Mouse (Mus musculus) lung, postnatal 0 days (tissue): Measurements from ENCODE around the gene Ints6. TPM values are rescaled to one million over a fixed set of nuclear protein-coding genes. Genes with fewer than 3 reads are reported as not detected.

Experiments used
- ATAC-seq: fragments of 200-750 bp; cut with Nextera tagmentation; 2 replicates; pipeline ENCODE4 v1.8.0; 2017; ENCODE audit warnings: moderate library complexity
- DNase-seq: peaks from one replicate; pipeline ENCODE4 v3.0.0-alpha.2; 2016; ENCODE audit warnings: low spot score
- H3K27ac ChIP-seq: fragments of 300-500 bp; sonication (generic); 2 replicates; pipeline ENCODE4 v1.5.1; 2014; ENCODE audit warnings: antibody characterized with exemption, mild to moderate bottlenecking, low read length, mixed read lengths
- H3K27me3 ChIP-seq: fragments of 300-500 bp; sonication (generic); replicated peaks from 2 replicates; pipeline ENCODE4 v1.6.1; 2014; ENCODE audit warnings: low read length, mixed read lengths; ENCODE audit not compliant: insufficient read depth
- H3K36me3 ChIP-seq: fragments of 300-500 bp; sonication (generic); 2 replicates; pipeline ENCODE4 v1.6.1; 2014; ENCODE audit warnings: low read length, mixed read lengths; ENCODE audit not compliant: insufficient read depth
- H3K4me1 ChIP-seq: fragments of 300-500 bp; sonication (generic); 2 replicates; pipeline ENCODE4 v1.6.1; 2014; ENCODE audit warnings: antibody characterized with exemption, low read depth, low read length, mixed read lengths; ENCODE audit not compliant: insufficient read depth
- H3K4me2 ChIP-seq: fragments of 300-500 bp; sonication (generic); replicated peaks from 2 replicates; pipeline ENCODE4 v1.6.1; 2014; ENCODE audit warnings: low read depth, mild to moderate bottlenecking, low read length, moderate library complexity, mixed read lengths
- H3K4me3 ChIP-seq: fragments of 300-500 bp; sonication (generic); 2 replicates; pipeline ENCODE4 v1.5.1; 2014; ENCODE audit warnings: low read depth, low read length
- H3K9ac ChIP-seq: fragments of 300-500 bp; sonication (generic); replicated peaks from 2 replicates; pipeline ENCODE4 v1.6.1; 2014; ENCODE audit warnings: low read depth, mild to moderate bottlenecking
- H3K9me3 ChIP-seq: fragments of 300-500 bp; sonication (generic); 2 replicates; pipeline ENCODE4 v1.6.1; 2016; ENCODE audit warnings: low read length, mixed read lengths
- CTCF ChIP-seq: IDR thresholded peaks from 2 replicates; pipeline ENCODE4 v1.5.1; 2016; ENCODE audit warnings: antibody characterized with exemption, mild to moderate bottlenecking
- EP300 ChIP-seq: IDR thresholded peaks from 2 replicates; pipeline ENCODE4 v1.6.1; 2016; ENCODE audit warnings: antibody characterized with exemption, mild to moderate bottlenecking, control low read depth
- WGBS: fragments of 180-500 bp; shearing (Covaris S2); extraction: QIAGEN DNeasy Blood & Tissue Kit; methylation state at CpG from one replicate; pipeline ENCODE4 v1.1.7; 2014; 5-methylcytosine and 5-hydroxymethylcytosine counted together
- polyA plus RNA-seq: library from polyadenylated mRNA; unstranded; fragments of >200 nt; fragmentation: Nextera tagmentation; extraction: Ambion mirVana; gene quantifications from 2 replicates; pipeline ENCODE4 v1.2.1, GENCODE M21; 2015

The Ints6 gene
- polyA plus RNA-seq, 1 experiment from 2014 or later, result 9.8 TPM

- Histone ChIP-seq H3K4me3 (no peak overlapping the region), H3K36me3 (no peaks in the 10 kb centered on the region), H3K27me3 (no peaks in the 10 kb centered on the region), H3K4me1 (no peaks in the 10 kb centered on the region), H3K4me2 (no peak overlapping the region), H3K9me3 (no peaks in the 10 kb centered on the region), H3K9ac (no peak overlapping the region), H3K27ac (no peak overlapping the region)
- TF ChIP-seq CTCF, result no peak
- TF ChIP-seq EP300, result peak; percentile 47; the same call in 1 of the 2 replicates
- WGBS, result 39% methylated on average over 7 of the region's 7 CpGs
- ATAC-seq (peak; percentile 53), DNase-seq (no peak)
These were observed 34.8 kb upstream of the Ints6 start for GRCm38 (mm10) chr14:62795719-62796118.

- H3K4me1 ChIP-seq, result no peaks in the 10 kb centered on the region
- 73% methylated on average over 4 of the region's 4 CpGs for WGBS
- no peaks in the 10 kb centered on the region for H3K9me3 ChIP-seq
These were observed 28.3 kb upstream of the Ints6 start for GRCm38 (mm10) chr14:62789282-62789681.

GRCm38 (mm10) chr14:62782981-62783380 is 22.0 kb upstream of the Ints6 start:
- Histone ChIP-seq H3K27me3 (no peaks in the 10 kb centered on the region), H3K9me3 (no peaks in the 10 kb centered on the region), H3K36me3 (no peaks in the 10 kb centered on the region), H3K27ac (no peak overlapping the region), H3K4me1 (no peaks in the 10 kb centered on the region), H3K4me2 (no peak overlapping the region), H3K9ac (no peak overlapping the region), H3K4me3 (no peak overlapping the region)
- 63% methylated on average over 5 of the region's 5 CpGs for WGBS
- DNase-seq, result no peak
- TF ChIP-seq EP300, result no peak
- TF ChIP-seq CTCF, result no peak
- ATAC-seq, result no peak

More at GRCm38 (mm10) chr14:62789282-62789681, 28.3 kb upstream of the Ints6 start:
- no peak overlapping the region for H3K27ac ChIP-seq
- ATAC-seq (no peak), DNase-seq (no peak)
- H3K36me3 ChIP-seq, result no peaks in the 10 kb centered on the region
- H3K4me2 ChIP-seq, result no peak overlapping the region
- H3K4me3 ChIP-seq, result no peak overlapping the region
- H3K9ac ChIP-seq, result no peak overlapping the region
- no peak for TF ChIP-seq EP300
- TF ChIP-seq CTCF, result no peak
- no peaks in the 10 kb centered on the region for H3K27me3 ChIP-seq

- no peak overlapping the region for H3K27ac ChIP-seq
- no peaks in the 10 kb centered on the region for H3K4me1 ChIP-seq
- no peak overlapping the region for H3K9ac ChIP-seq
- no peaks in the 10 kb centered on the region for H3K9me3 ChIP-seq
- no peak for TF ChIP-seq EP300
- no peak for TF ChIP-seq CTCF
- H3K4me3 ChIP-seq, result no peak overlapping the region
- H3K27me3 ChIP-seq, result no peaks in the 10 kb centered on the region
- WGBS, result 70% methylated on average over 9 of the region's 9 CpGs
- ATAC-seq (no peak), DNase-seq (no peak)
- no peak overlapping the region for H3K4me2 ChIP-seq
- H3K36me3 ChIP-seq, result no peaks in the 10 kb centered on the region
These were observed 19.7 kb upstream of the Ints6 start for GRCm38 (mm10) chr14:62780520-62781316.

GRCm38 (mm10) chr14:62778095-62778494 is 17.1 kb upstream of the Ints6 start:
- TF ChIP-seq EP300 (no peak), CTCF (no peak)

GRCm38 (mm10) chr14:62775034-62775433 is 14.1 kb upstream of the Ints6 start:
- no peaks in the 10 kb centered on the region for H3K36me3 ChIP-seq
- no peaks in the 10 kb centered on the region for H3K27me3 ChIP-seq
- H3K9me3 ChIP-seq, result no peaks in the 10 kb centered on the region
- H3K27ac ChIP-seq, result no peak overlapping the region
- no peaks in the 10 kb centered on the region for H3K4me1 ChIP-seq
- no peak overlapping the region for H3K4me3 ChIP-seq
- TF ChIP-seq CTCF (no peak), EP300 (no peak)
- ATAC-seq, result no peak
- no peak overlapping the region for H3K9ac ChIP-seq
- no peak overlapping the region for H3K4me2 ChIP-seq
- WGBS, result 44% methylated on average over 3 of the region's 3 CpGs
- no peak for DNase-seq

More at GRCm38 (mm10) chr14:62778095-62778494, 17.1 kb upstream of the Ints6 start:
- ATAC-seq (no peak), DNase-seq (no peak)
- Histone ChIP-seq H3K36me3 (no peaks in the 10 kb centered on the region), H3K4me1 (no peaks in the 10 kb centered on the region), H3K9me3 (no peaks in the 10 kb centered on the region), H3K27ac (no peak overlapping the region), H3K27me3 (no peaks in the 10 kb centered on the region), H3K4me3 (no peak overlapping the region), H3K9ac (no peak overlapping the region), H3K4me2 (no peak overlapping the region)
- 94% methylated on average over 9 of the region's 9 CpGs for WGBS
